Mouse (Mus musculus): ENCODE measurements around the gene Plekha1. TPM values are rescaled to one million over a fixed set of nuclear protein-coding genes. Genes with fewer than 3 reads are reported as not detected.
A peak's percentile ranks its signal among the peaks of the same experiment; 100 is the strongest.

The Plekha1 gene
- total RNA-seq (2021) = 100 to 1,000 TPM; 132 to 140 TPM

GRCm38 (mm10) chr7:130865613-130866591 lies at the start of gene Plekha1:
Gene Plekha1 (plus strand): TSS chr7:130865756.
- DNase-seq = peak; percentile 98
- intact Hi-C loops (cut with DNase I) = no loop called here

DNA sequence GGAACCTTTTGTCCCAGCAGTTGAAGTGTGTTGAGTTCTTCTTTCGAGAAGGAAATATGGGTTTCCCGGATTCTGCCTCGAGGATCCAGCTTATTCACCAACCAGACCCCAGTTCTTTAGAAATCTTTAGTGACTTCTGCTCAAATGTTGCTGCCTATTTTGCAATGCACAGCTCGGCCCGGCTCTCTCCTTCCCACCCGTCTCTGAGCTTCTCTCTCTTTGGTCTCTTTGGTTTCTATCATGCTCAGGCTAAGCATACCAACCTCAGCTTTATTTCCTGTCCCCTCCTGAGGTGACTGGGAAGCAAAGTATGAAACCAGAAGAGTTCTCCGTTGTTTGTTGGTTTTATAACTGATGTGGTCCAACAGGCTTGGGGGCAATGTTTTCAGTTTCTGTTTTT lies 49.3 kb upstream of the Plekha1 start:
- intact Hi-C loops (cut with DNase I) = no loop called here

DNA sequence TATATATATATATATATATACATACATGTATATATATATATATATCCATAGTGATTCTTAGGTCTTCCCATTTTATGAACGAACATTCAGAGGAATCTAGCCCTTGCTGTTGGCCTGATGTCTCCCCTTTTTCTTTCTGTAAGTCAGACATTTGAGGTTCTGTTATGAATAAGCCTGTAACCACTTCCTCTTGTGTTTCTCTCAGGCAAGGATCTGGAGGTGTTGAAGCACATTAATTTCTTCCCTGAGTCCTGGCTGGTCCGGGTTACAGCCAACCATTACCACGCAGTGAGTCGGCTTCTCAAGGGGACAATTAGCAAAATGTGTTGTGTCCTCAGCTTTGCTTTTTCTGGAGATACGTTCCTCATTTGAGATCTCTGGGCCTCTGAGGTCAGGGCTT lies 46.7 kb upstream of the Plekha1 start:
- intact Hi-C loops (cut with DNase I) = no loop called here
- no peak for DNase-seq

More for the DNA sequence above, 49.3 kb upstream of the Plekha1 start:
- no peak for DNase-seq

DNA sequence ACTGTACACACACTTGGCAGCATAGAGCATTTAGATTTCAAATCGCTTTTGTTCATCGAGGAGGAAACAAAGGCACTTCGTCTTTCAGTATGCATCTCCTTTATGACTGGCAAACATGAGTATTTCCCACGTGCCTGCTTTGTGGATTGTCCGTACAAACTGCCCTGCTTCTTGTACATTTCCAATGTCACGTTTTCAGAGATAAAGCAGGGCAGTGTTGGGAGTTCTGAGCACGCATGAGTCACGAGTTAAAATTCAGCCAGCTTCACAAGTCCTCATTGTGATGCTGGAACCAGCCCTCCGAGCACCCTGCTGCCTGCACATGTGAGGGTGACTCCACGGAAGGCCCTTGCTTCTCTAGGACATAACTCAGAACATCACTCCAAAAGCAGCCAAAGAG lies 45.9 kb upstream of the Plekha1 start:
- DNase-seq = no peak
- intact Hi-C loops (cut with DNase I) = loop anchor here (10.0 kb wide), 1 partner anchor 95 kb away; no protein-coding TSS in a partner anchor

GRCm38 (mm10) chr7:130823992-130824391 lies 41.6 kb upstream of the Plekha1 start:
- DNase-seq = no peak
- intact Hi-C loops (cut with DNase I) = loop anchor here (10.0 kb wide), 1 partner anchor 91 kb away; no protein-coding TSS in a partner anchor

- DNase-seq = no peak
- intact Hi-C loops (cut with DNase I) = loop anchor here (10.0 kb wide), 1 partner anchor 88 kb away; no protein-coding TSS in a partner anchor
Measured at GRCm38 (mm10) chr7:130826343-130826742, 39.2 kb upstream of the Plekha1 start.

- peak; percentile 53 for DNase-seq
- intact Hi-C loops (cut with DNase I) = loop anchor here (10.0 kb wide), 1 partner anchor 87 kb away; no protein-coding TSS in a partner anchor
Measured at GRCm38 (mm10) chr7:130827431-130827830, 38.1 kb upstream of the Plekha1 start.

GRCm38 (mm10) chr7:130827844-130828403 lies 37.6 kb upstream of the Plekha1 start:
- intact Hi-C loops (cut with DNase I) = loop anchor here (10.0 kb wide), 1 partner anchor 87 kb away; no protein-coding TSS in a partner anchor

DNA sequence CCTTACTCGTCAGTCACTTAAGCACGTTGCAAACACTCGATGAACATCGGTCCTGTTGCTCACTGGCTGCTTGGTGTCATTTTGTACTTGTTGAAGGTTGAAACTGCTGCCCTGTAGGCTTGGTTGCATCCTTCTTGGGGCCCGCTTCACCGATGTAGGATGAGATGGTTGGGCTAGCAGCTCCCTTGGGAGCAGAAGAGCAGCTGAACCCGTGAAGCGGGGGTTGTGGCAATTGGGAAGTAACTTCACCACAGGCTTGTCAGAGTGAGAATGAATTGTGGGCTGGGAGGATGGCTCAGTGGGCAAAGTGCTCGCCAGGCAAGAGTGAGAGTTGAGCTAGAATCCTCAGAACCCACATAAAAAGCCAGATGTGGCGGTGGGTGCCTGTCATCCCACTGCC lies 37.1 kb upstream of the Plekha1 start:
- intact Hi-C loops (cut with DNase I) = loop anchor here (10.0 kb wide), 1 partner anchor 86 kb away; no protein-coding TSS in a partner anchor
- DNase-seq = no peak

More at GRCm38 (mm10) chr7:130827844-130828403, 37.6 kb upstream of the Plekha1 start:
- no peak for DNase-seq

DNA sequence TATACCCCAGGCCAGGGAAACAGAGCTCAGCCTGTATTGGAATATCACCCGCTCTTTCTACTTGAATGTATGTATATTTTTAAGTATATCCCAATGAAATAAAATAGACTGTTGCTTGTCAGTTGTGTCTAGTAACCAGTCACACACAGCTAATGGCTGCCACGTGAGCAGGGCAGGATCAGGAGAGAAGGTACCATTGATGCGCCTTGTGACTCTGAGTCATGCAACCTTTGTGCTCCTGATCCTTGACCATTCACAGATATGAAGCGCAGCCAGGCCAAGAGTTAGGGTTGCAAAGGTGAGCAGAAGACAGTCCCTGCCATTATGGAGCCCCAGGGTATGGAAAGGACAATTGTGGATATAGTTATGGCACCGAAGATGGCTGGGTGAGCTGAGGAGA lies 34.0 kb upstream of the Plekha1 start:
- DNase-seq = no peak

DNA sequence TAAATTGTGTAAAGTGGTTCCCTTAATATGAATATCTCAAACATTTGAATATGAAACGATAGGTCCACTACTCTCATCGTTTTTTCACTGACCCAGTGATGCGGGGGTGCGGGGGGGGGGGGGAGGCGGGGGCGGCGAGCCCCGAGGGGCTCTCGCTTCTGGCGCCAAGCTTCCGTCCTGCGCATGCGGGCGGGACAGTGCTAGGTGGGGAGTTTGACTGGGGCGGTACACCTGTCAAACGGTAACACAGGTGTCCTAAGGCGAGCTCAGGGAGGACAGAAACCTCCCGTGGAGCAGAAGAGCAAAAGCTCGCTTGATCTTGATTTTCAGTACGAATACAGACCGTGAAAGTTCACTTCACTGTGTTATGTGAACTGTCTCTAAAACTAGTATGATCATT lies 31.3 kb upstream of the Plekha1 start:
- intact Hi-C loops (cut with DNase I) = no loop called here
- DNase-seq = peak; percentile 26

More for the DNA sequence above, 34.0 kb upstream of the Plekha1 start:
- intact Hi-C loops (cut with DNase I) = no loop called here

GRCm38 (mm10) chr7:130834958-130835861 lies 30.3 kb upstream of the Plekha1 start:
- intact Hi-C loops (cut with DNase I) = no loop called here
- DNase-seq = peak; percentile 72

DNA sequence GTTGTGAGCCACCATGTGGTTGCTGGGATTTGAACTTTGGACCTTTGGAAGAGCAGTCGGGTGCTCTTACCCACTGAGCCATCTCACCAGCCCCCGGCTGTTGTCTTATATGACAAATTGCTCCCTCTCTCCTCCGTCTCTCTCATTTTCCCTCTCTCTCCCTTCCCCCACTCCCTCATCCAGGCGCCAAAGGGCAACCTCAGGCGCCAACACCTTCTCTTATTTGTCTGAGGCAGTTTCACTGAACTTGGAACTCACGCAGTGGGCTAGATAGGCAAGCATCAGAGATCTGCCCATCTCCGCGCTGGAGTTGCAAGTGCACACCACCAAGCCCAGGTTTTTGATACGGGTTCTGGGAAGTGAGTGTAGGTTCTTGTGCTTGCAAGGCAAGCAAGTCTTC lies 29.5 kb upstream of the Plekha1 start:
- intact Hi-C loops (cut with DNase I) = no loop called here
- no peak for DNase-seq

DNA sequence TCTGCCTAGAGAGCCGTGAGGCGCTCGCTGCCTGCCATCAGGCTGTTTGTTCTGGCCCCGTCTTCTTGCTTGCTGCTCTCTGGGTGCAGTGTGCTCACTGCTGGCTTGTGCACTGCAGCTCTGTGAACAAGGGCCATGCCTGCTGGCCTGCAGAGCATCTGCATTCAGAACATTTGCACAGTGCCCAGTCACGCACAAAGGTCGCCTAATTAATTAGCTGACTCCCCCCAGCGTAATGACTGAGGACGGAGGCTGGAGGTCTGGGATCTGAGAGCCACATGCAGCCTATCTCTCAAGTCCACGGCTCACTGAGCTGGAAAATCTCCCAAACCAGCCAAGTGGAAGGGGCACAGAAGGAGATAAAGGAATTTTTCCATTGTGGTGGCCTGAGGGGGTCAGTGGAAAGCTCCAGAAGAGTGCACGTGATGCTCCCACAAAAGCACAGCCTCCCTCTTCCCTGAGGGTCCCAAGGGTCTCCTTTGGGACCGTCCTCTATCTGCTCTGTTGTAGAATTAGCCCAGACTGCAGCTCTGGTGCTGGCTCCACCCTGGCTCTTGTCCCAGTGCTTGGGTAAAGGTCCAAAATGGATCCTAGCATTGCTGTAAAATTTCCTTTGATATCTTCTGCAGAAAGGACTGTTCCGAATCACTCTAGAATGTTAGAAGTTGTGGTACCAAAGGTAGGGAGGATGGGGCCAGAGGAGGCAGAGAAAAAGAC lies 27.5 kb upstream of the Plekha1 start:
- intact Hi-C loops (cut with DNase I) = no loop called here
- DNase-seq = peak; percentile 91

- no peak for DNase-seq
- intact Hi-C loops (cut with DNase I) = no loop called here
Measured at GRCm38 (mm10) chr7:130838658-130839025, 26.9 kb upstream of the Plekha1 start.

GRCm38 (mm10) chr7:130839380-130840100 lies 26.0 kb upstream of the Plekha1 start:
- no peak for DNase-seq
- intact Hi-C loops (cut with DNase I) = no loop called here

GRCm38 (mm10) chr7:130847164-130847718 lies 18.3 kb upstream of the Plekha1 start:
- no peak for DNase-seq
- intact Hi-C loops (cut with DNase I) = no loop called here

DNA sequence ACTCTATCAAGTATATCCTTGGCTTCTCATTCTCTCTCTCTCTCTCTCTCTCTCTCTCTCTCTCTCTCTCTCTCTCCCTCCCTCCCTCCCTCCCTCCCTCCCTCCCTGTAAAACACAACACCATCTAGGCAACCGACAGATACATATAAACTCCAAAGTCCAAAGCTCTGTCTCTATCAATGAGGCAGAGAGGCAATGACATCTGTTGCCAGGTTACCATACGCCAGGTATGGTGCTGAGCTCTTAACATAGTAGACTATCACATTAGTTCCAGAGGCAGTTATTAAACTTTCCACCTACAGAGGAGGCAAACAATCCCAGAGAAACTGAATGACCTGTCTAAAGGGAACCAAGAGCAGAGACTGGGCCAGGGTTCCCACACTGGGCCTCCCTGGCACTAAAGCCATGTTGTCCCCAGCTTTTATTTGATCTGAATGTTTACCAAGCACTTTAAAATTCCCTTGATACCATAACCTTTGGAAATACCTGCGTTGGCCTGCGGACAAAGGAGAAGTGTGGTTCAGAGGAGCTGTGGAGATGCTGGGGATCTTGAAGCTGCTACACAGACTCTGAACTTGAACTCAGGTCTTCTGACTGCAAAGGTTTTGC lies 10.8 kb upstream of the Plekha1 start:
- intact Hi-C loops (cut with DNase I) = no loop called here

More for the DNA sequence above, 10.8 kb upstream of the Plekha1 start:
- DNase-seq = no peak
